Mouse (Mus musculus): ENCODE results near the gene Otof.

- no peak for TF ChIP-seq CTCF (IDR thresholded peaks at IDR 0.05; ENCODE audit: low read depth)
- no peak for TF ChIP-seq EP300 (IDR thresholded peaks at IDR 0.05; ENCODE audit: low read depth)
Observed at GRCm38 (mm10) chr5:30355114-30355513, 106.6 kb downstream of the Otof start.
